In genomic region chr14:61718392-61719124, GRCm38 (mm10) we compare ENCODE assay signal across 19 mouse cellular contexts.
DNase-seq lines count a peak whose midpoint lies in the region; ATAC-seq lines count a peak whose summit lies in the region.
"Had no signal": no experiment of that assay in that cellular context is flagged by ENCODE, and none has a peak within 500 bp of the region (broad histone marks: within the 10 kb centered on the region; RNA-seq: fewer than 3 reads in every experiment).

No protein-coding gene starts in this region.

- ATAC-seq in forebrain, embryonic 16.5 days, result no peak
- ATAC-seq in forebrain, embryonic 14.5 days, result no peak
- ATAC-seq: forebrain, postnatal 0 days; hindbrain, embryonic 16.5 days; intestine, embryonic 15.5 days had no signal

- H3K9ac ChIP-seq in forebrain, embryonic 16.5 days (replicated peaks; ENCODE audit: low read depth, low read length), result no peak overlapping the region
- H3K9ac ChIP-seq in forebrain, embryonic 14.5 days (ENCODE audit: low read length), result no peak overlapping the region
- H3K9ac ChIP-seq: embryonic facial prominence, embryonic 12.5 days; forebrain, postnatal 0 days; heart, embryonic 13.5 days; hindbrain, embryonic 12.5 days; intestine, embryonic 15.5 days had no signal

- intact Hi-C loops in heart, postnatal 14 days (cut with DNase I), result no loop called here

- no peak overlapping the region for H3K4me2 ChIP-seq in forebrain, embryonic 16.5 days (ENCODE audit: low read length)
- no peak overlapping the region for H3K4me2 ChIP-seq in forebrain, embryonic 14.5 days (ENCODE audit: low read length)
- H3K4me2 ChIP-seq: embryonic facial prominence, embryonic 12.5 days; heart, embryonic 13.5 days; hindbrain, embryonic 12.5 days; intestine, embryonic 15.5 days had no signal

- no peak overlapping the region for H3K27ac ChIP-seq in forebrain, embryonic 16.5 days (ENCODE audit: low read length)
- no peak overlapping the region for H3K27ac ChIP-seq in forebrain, embryonic 14.5 days (ENCODE audit: low read depth, low read length)
- H3K27ac ChIP-seq: embryonic facial prominence, embryonic 12.5 days; heart, embryonic 13.5 days; hindbrain, embryonic 12.5 days; intestine, embryonic 15.5 days had no signal

- no peaks in the 10 kb centered on the region for H3K4me1 ChIP-seq in forebrain, embryonic 16.5 days (replicated peaks; ENCODE audit: control insufficient read depth, insufficient read depth, low read length)
- H3K4me1 ChIP-seq in forebrain, embryonic 14.5 days (ENCODE audit: control insufficient read depth, insufficient read depth, low read length), result no peaks in the 10 kb centered on the region
- H3K4me1 ChIP-seq: embryonic facial prominence, embryonic 12.5 days; heart, embryonic 13.5 days; hindbrain, embryonic 12.5 days; intestine, embryonic 15.5 days had no signal

- no peaks in the 10 kb centered on the region for H3K27me3 ChIP-seq in forebrain, embryonic 16.5 days (replicated peaks; ENCODE audit: control insufficient read depth, insufficient read depth, low read length)
- no peaks in the 10 kb centered on the region for H3K27me3 ChIP-seq in forebrain, embryonic 14.5 days (replicated peaks; ENCODE audit: control insufficient read depth, insufficient read depth, low read length)
- H3K27me3 ChIP-seq: embryonic facial prominence, embryonic 12.5 days; heart, embryonic 13.5 days; hindbrain, embryonic 12.5 days; intestine, embryonic 15.5 days had no signal

- peaks cover 3% of the 10 kb centered on the region; the same call in 1 of the 2 replicates for H3K9me3 ChIP-seq in forebrain, embryonic 16.5 days (ENCODE audit: control insufficient read depth, low read length)
- H3K9me3 ChIP-seq in forebrain, embryonic 14.5 days (replicated peaks; ENCODE audit: control insufficient read depth, low read length), result 0 out of 2 replicates have a peak, but pooled peaks cover 3% of the 10 kb centered on the region
- H3K9me3 ChIP-seq: intestine, embryonic 15.5 days had no signal

- H3K36me3 ChIP-seq in forebrain, embryonic 16.5 days (ENCODE audit: control insufficient read depth, insufficient read depth), result no peaks in the 10 kb centered on the region
- no peaks in the 10 kb centered on the region for H3K36me3 ChIP-seq in forebrain, embryonic 14.5 days (ENCODE audit: control insufficient read depth, insufficient read depth, low read length)
- H3K36me3 ChIP-seq: embryonic facial prominence, embryonic 12.5 days; heart, embryonic 13.5 days; hindbrain, embryonic 12.5 days; intestine, embryonic 15.5 days had no signal

- peak; percentile 51 for DNase-seq in heart, adult 11 months
- DNase-seq in heart, postnatal 14 days, result no peak
- peak; percentile 4 for DNase-seq in 3T3-L1 (ENCODE audit: low read depth, low spot score)
- DNase-seq in CD4-positive, CD25-positive, alpha-beta regulatory T cell, adult 2 months (ENCODE audit: low read depth, low spot score), result peak; percentile 37
- peak; percentile 59 for DNase-seq in induced T-regulatory cell, adult 2 months (ENCODE audit: low read depth)
- no peak for DNase-seq in forebrain, embryonic 14.5 days (ENCODE audit: low spot score)
- DNase-seq: adrenal gland, postnatal 10 days; cerebellum, adult 11-12 months; cerebellum, adult 9-10 months; cerebellum, postnatal 25 days; forebrain, postnatal 0 days; gastrocnemius, postnatal 25 days; heart, postnatal 4 days had no signal

- no peak overlapping the region for H3K4me3 ChIP-seq in forebrain, embryonic 16.5 days (replicated peaks; ENCODE audit: low read length)
- H3K4me3 ChIP-seq in forebrain, embryonic 14.5 days (ENCODE audit: low read depth, low read length), result no peak overlapping the region
- H3K4me3 ChIP-seq: embryonic facial prominence, embryonic 12.5 days; heart, embryonic 13.5 days; hindbrain, embryonic 12.5 days; intestine, embryonic 15.5 days had no signal

- 53% methylated on average over 4 of the region's 4 CpGs for WGBS in forebrain, embryonic 16.5 days
- 45% methylated on average over 4 of the region's 4 CpGs for WGBS in forebrain, embryonic 14.5 days

Comparison
In these comparisons a context has a peak if more than half of its experiments do, and no peak if none do; other contexts are left out.
1. DNase-seq: peak in heart, adult 11 months (single experiment), 3T3-L1 (single experiment), CD4-positive, CD25-positive, alpha-beta regulatory T cell, adult 2 months (single experiment) and induced T-regulatory cell, adult 2 months (single experiment); none in heart, postnatal 14 days (0 of 2) and forebrain, embryonic 14.5 days (single experiment).